Mouse (Mus musculus): ENCODE measurements around the gene Nr3c2. TPM values are rescaled to one million over a fixed set of nuclear protein-coding genes. Genes with fewer than 3 reads are reported as not detected.

The Nr3c2 gene
- polyA plus RNA-seq, 1 experiment: 0.88 TPM

- DNase-seq (ENCODE audit: low read depth in 1 of 2, low spot score in 2 of 2): no peak
- no peaks in the 10 kb centered on the region for H3K4me1 ChIP-seq (ENCODE audit: control insufficient read depth, insufficient read depth, insufficient read length)
- H3K4me3 ChIP-seq (ENCODE audit: extremely low read depth, insufficient read depth, insufficient read length): no peak overlapping the region
- no peak for TF ChIP-seq CTCF (IDR thresholded peaks at IDR 0.05; ENCODE audit: extremely low read depth, insufficient read depth, insufficient read length, insufficient replicate concordance)
- TF ChIP-seq POLR2A (IDR thresholded peaks at IDR 0.05; ENCODE audit: low read depth, low read length): no peak
- WGBS: 87% methylated on average over 3 of the region's 3 CpGs
- no peaks in the 10 kb centered on the region for H3K27me3 ChIP-seq (ENCODE audit: control insufficient read depth, insufficient read depth, low read length)
- no peak overlapping the region for H3K27ac ChIP-seq (ENCODE audit: insufficient read depth, low read length)
- no peaks in the 10 kb centered on the region for H3K36me3 ChIP-seq (ENCODE audit: control insufficient read depth, insufficient read depth, low read length)
These were observed 65.8 kb downstream of the Nr3c2 start for GRCm38 (mm10) chr8:76965046-76965445.

GRCm38 (mm10) chr8:76971187-76971586 is 71.9 kb downstream of the Nr3c2 start:
- 92% methylated on average over 4 of the region's 4 CpGs for WGBS
- no peaks in the 10 kb centered on the region for H3K36me3 ChIP-seq (ENCODE audit: control insufficient read depth, insufficient read depth, low read length)
- no peak overlapping the region for H3K27ac ChIP-seq (ENCODE audit: insufficient read depth, low read length)
- no peak for DNase-seq (ENCODE audit: low read depth in 1 of 2, low spot score in 2 of 2)
- no peaks in the 10 kb centered on the region for H3K4me1 ChIP-seq (ENCODE audit: control insufficient read depth, insufficient read depth, insufficient read length)
- H3K27me3 ChIP-seq (ENCODE audit: control insufficient read depth, insufficient read depth, low read length): no peaks in the 10 kb centered on the region
- H3K4me3 ChIP-seq (ENCODE audit: extremely low read depth, insufficient read depth, insufficient read length): no peak overlapping the region
- TF ChIP-seq CTCF (IDR thresholded peaks at IDR 0.05; ENCODE audit: extremely low read depth, insufficient read depth, insufficient read length, insufficient replicate concordance): no peak
- TF ChIP-seq POLR2A (IDR thresholded peaks at IDR 0.05; ENCODE audit: low read depth, low read length): no peak

GRCm38 (mm10) chr8:76971761-76972404 is 72.6 kb downstream of the Nr3c2 start:
- Histone ChIP-seq H3K4me1 (ENCODE audit: control insufficient read depth, insufficient read depth, insufficient read length) (no peaks in the 10 kb centered on the region), H3K4me3 (ENCODE audit: extremely low read depth, insufficient read depth, insufficient read length) (no peak overlapping the region), H3K36me3 (ENCODE audit: control insufficient read depth, insufficient read depth, low read length) (no peaks in the 10 kb centered on the region), H3K27me3 (ENCODE audit: control insufficient read depth, insufficient read depth, low read length) (no peaks in the 10 kb centered on the region), H3K27ac (ENCODE audit: insufficient read depth, low read length) (no peak overlapping the region)
- DNase-seq (ENCODE audit: low read depth in 1 of 2, low spot score in 2 of 2): no peak
- TF ChIP-seq CTCF (IDR thresholded peaks at IDR 0.05; ENCODE audit: extremely low read depth, insufficient read depth, insufficient read length, insufficient replicate concordance) (no peak), POLR2A (IDR thresholded peaks at IDR 0.05; ENCODE audit: low read depth, low read length) (no peak)
- 87% methylated on average over 9 of the region's 9 CpGs for WGBS

DNA sequence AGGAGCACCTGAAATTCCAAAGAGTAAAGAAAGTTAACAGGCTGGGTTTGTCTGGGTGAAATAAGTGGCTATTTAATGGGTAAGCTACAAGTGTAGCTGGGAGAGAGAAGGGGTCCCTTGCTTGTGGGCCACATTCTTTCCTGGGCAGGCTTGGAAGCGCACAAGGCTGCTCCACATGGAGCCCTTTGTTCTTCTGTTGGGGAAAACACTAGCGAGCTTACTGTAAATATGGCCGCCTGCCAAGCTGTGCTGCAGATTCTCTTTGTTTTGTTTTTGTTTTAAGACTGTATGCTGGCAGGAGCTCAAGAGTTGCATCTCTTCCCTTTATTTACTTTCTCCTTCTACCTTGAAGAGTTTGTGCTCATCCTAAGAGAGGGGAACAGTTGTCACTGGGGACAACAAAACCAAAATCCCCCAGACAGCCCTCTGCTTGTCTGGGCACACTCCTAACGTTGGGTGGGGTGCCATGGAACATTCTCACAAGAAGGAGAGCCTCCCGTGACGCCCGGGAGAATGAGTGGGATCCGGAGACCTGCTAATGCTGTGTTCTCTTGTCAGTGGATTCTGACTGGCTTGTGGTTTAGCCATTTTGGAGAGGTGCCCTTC is 73.8 kb downstream of the Nr3c2 start:
- DNase-seq (ENCODE audit: low read depth in 1 of 2, low spot score in 2 of 2): no peak
- TF ChIP-seq CTCF (IDR thresholded peaks at IDR 0.05; ENCODE audit: extremely low read depth, insufficient read depth, insufficient read length, insufficient replicate concordance) (no peak), POLR2A (IDR thresholded peaks at IDR 0.05; ENCODE audit: low read depth, low read length) (no peak)
- no peaks in the 10 kb centered on the region for H3K4me1 ChIP-seq (ENCODE audit: control insufficient read depth, insufficient read depth, insufficient read length)
- 77% methylated on average over 8 of the region's 8 CpGs for WGBS
- H3K27me3 ChIP-seq (ENCODE audit: control insufficient read depth, insufficient read depth, low read length): no peaks in the 10 kb centered on the region
- H3K27ac ChIP-seq (ENCODE audit: insufficient read depth, low read length): no peak overlapping the region
- H3K4me3 ChIP-seq (ENCODE audit: extremely low read depth, insufficient read depth, insufficient read length): no peak overlapping the region
- H3K36me3 ChIP-seq (ENCODE audit: control insufficient read depth, insufficient read depth, low read length): no peaks in the 10 kb centered on the region

- 91% methylated on average over 4 of the region's 4 CpGs for WGBS
- TF ChIP-seq POLR2A (IDR thresholded peaks at IDR 0.05; ENCODE audit: low read depth, low read length): no peak
- TF ChIP-seq CTCF (IDR thresholded peaks at IDR 0.05; ENCODE audit: extremely low read depth, insufficient read depth, insufficient read length, insufficient replicate concordance): no peak
- Histone ChIP-seq H3K4me1 (ENCODE audit: control insufficient read depth, insufficient read depth, insufficient read length) (no peaks in the 10 kb centered on the region), H3K27ac (ENCODE audit: insufficient read depth, low read length) (no peak overlapping the region), H3K4me3 (ENCODE audit: extremely low read depth, insufficient read depth, insufficient read length) (no peak overlapping the region), H3K27me3 (ENCODE audit: control insufficient read depth, insufficient read depth, low read length) (no peaks in the 10 kb centered on the region), H3K36me3 (ENCODE audit: control insufficient read depth, insufficient read depth, low read length) (no peaks in the 10 kb centered on the region)
- DNase-seq (ENCODE audit: low read depth in 1 of 2, low spot score in 2 of 2): no peak
These were observed 78.7 kb downstream of the Nr3c2 start for GRCm38 (mm10) chr8:76977907-76978306.

DNA sequence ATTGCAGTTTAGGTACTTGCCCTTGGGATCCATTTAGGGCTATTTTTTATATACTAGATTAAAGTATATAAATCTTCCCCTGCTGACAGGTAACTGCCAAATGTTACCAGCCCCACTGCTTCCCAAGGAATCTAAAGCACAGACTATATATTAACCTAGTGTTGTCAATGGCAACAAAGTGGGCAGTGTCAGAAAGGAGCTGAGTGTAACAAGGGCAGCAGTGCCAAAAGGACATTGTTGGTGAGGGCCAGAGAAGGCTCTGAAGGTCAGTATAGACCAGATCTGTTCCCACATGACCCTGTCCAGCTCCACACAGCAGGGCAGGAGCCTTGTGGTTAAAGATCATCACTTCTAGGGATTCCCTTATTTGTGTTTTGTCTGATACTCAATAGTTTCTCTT is 84.8 kb downstream of the Nr3c2 start:
- Histone ChIP-seq H3K4me3 (ENCODE audit: extremely low read depth, insufficient read depth, insufficient read length) (no peak overlapping the region), H3K36me3 (ENCODE audit: control insufficient read depth, insufficient read depth, low read length) (no peaks in the 10 kb centered on the region), H3K4me1 (ENCODE audit: control insufficient read depth, insufficient read depth, insufficient read length) (no peaks in the 10 kb centered on the region), H3K27me3 (ENCODE audit: control insufficient read depth, insufficient read depth, low read length) (no peaks in the 10 kb centered on the region), H3K27ac (ENCODE audit: insufficient read depth, low read length) (no peak overlapping the region)
- TF ChIP-seq POLR2A (IDR thresholded peaks at IDR 0.05; ENCODE audit: low read depth, low read length) (no peak), CTCF (IDR thresholded peaks at IDR 0.05; ENCODE audit: extremely low read depth, insufficient read depth, insufficient read length, insufficient replicate concordance) (no peak)
- no peak for DNase-seq (ENCODE audit: low read depth in 1 of 2, low spot score in 2 of 2)

GRCm38 (mm10) chr8:76984851-76985250 is 85.6 kb downstream of the Nr3c2 start:
- 86% methylated on average over 5 of the region's 5 CpGs for WGBS
- H3K36me3 ChIP-seq (ENCODE audit: control insufficient read depth, insufficient read depth, low read length): no peaks in the 10 kb centered on the region
- no peaks in the 10 kb centered on the region for H3K27me3 ChIP-seq (ENCODE audit: control insufficient read depth, insufficient read depth, low read length)
- H3K4me1 ChIP-seq (ENCODE audit: control insufficient read depth, insufficient read depth, insufficient read length): no peaks in the 10 kb centered on the region
- no peak for DNase-seq (ENCODE audit: low read depth in 1 of 2, low spot score in 2 of 2)
- TF ChIP-seq POLR2A (IDR thresholded peaks at IDR 0.05; ENCODE audit: low read depth, low read length) (no peak), CTCF (IDR thresholded peaks at IDR 0.05; ENCODE audit: extremely low read depth, insufficient read depth, insufficient read length, insufficient replicate concordance) (no peak)
- no peak overlapping the region for H3K4me3 ChIP-seq (ENCODE audit: extremely low read depth, insufficient read depth, insufficient read length)
- no peak overlapping the region for H3K27ac ChIP-seq (ENCODE audit: insufficient read depth, low read length)

All from spleen, adult 2 months (tissue).